ENCODE assay signal across 9 mouse cellular contexts in genomic region chr2:161704410-161704809, GRCm38 (mm10).
DNase-seq lines count a peak whose midpoint lies in the region; ATAC-seq lines count a peak whose summit lies in the region.
"Had no signal": no experiment of that assay in that cellular context is flagged by ENCODE, and none has a peak within 500 bp of the region (broad histone marks: within the 10 kb centered on the region; RNA-seq: fewer than 3 reads in every experiment).

No protein-coding gene starts in this region.

- ATAC-seq in midbrain, embryonic 14.5 days (ENCODE audit: low FRiP score, low TSS enrichment): no peak
- ATAC-seq in midbrain, embryonic 15.5 days (replicated peaks): no peak
- peak; percentile 35; the same call in 1 of the 2 replicates for ATAC-seq in heart, embryonic 15.5 days (replicated peaks; ENCODE audit: insufficient number of reproducible peaks, insufficient read depth, low FRiP score, low read depth)
- no peak for ATAC-seq in hindbrain, embryonic 13.5 days (ENCODE audit: low FRiP score)

- no peaks in the 10 kb centered on the region for H3K9me3 ChIP-seq in midbrain, embryonic 14.5 days (ENCODE audit: control insufficient read depth, low read length)
- H3K9me3 ChIP-seq in midbrain, embryonic 15.5 days: no peaks in the 10 kb centered on the region
- H3K9me3 ChIP-seq in heart, embryonic 15.5 days (replicated peaks): no peaks in the 10 kb centered on the region
- H3K9me3 ChIP-seq in hindbrain, embryonic 13.5 days: no peaks in the 10 kb centered on the region
- H3K9me3 ChIP-seq: liver, embryonic 15.5 days had no signal

- no peaks in the 10 kb centered on the region for H3K27me3 ChIP-seq in midbrain, embryonic 14.5 days (ENCODE audit: control insufficient read depth, insufficient read depth, low read length)
- no peaks in the 10 kb centered on the region for H3K27me3 ChIP-seq in midbrain, embryonic 15.5 days (replicated peaks)
- no peaks in the 10 kb centered on the region for H3K27me3 ChIP-seq in heart, embryonic 15.5 days
- no peaks in the 10 kb centered on the region for H3K27me3 ChIP-seq in hindbrain, embryonic 13.5 days
- H3K27me3 ChIP-seq: liver, embryonic 15.5 days had no signal

- no peak overlapping the region for H3K4me2 ChIP-seq in midbrain, embryonic 14.5 days (ENCODE audit: low read length)
- no peak overlapping the region for H3K4me2 ChIP-seq in midbrain, embryonic 15.5 days
- peak overlapping the region; percentile 34 for H3K4me2 ChIP-seq in heart, embryonic 15.5 days
- H3K4me2 ChIP-seq in hindbrain, embryonic 13.5 days: no peak overlapping the region
- H3K4me2 ChIP-seq: liver, embryonic 15.5 days had no signal

- H3K4me1 ChIP-seq in midbrain, embryonic 14.5 days (ENCODE audit: control insufficient read depth, insufficient read depth, low read length): peaks cover 7% of the 10 kb centered on the region; the same call in 1 of the 2 replicates
- peaks cover 11% of the 10 kb centered on the region for H3K4me1 ChIP-seq in midbrain, embryonic 15.5 days
- peaks cover 10% of the 10 kb centered on the region for H3K4me1 ChIP-seq in heart, embryonic 15.5 days (replicated peaks)
- peaks cover 14% of the 10 kb centered on the region for H3K4me1 ChIP-seq in hindbrain, embryonic 13.5 days (replicated peaks)
- H3K4me1 ChIP-seq: liver, embryonic 15.5 days had no signal

- H3K27ac ChIP-seq in midbrain, embryonic 14.5 days (replicated peaks; ENCODE audit: low read depth, low read length): no peak overlapping the region
- no peak overlapping the region for H3K27ac ChIP-seq in midbrain, embryonic 15.5 days
- 0 out of 2 replicates have a peak overlapping the region, but pooled peaks have one; percentile 11 for H3K27ac ChIP-seq in heart, embryonic 15.5 days
- no peak overlapping the region for H3K27ac ChIP-seq in hindbrain, embryonic 13.5 days
- H3K27ac ChIP-seq: liver, embryonic 15.5 days had no signal

- H3K36me3 ChIP-seq in midbrain, embryonic 14.5 days (ENCODE audit: control insufficient read depth, insufficient read depth, low read length): no peaks in the 10 kb centered on the region
- H3K36me3 ChIP-seq in midbrain, embryonic 15.5 days (replicated peaks): no peaks in the 10 kb centered on the region
- no peaks in the 10 kb centered on the region for H3K36me3 ChIP-seq in heart, embryonic 15.5 days
- H3K36me3 ChIP-seq in hindbrain, embryonic 13.5 days: no peaks in the 10 kb centered on the region
- H3K36me3 ChIP-seq: liver, embryonic 15.5 days had no signal

- WGBS in midbrain, embryonic 14.5 days: 22% methylated on average over 9 of the region's 9 CpGs
- 28% methylated on average over 9 of the region's 9 CpGs for WGBS in midbrain, embryonic 15.5 days
- 26% methylated on average over 9 of the region's 9 CpGs for WGBS in heart, embryonic 15.5 days
- WGBS in hindbrain, embryonic 13.5 days: 45% methylated on average over 9 of the region's 9 CpGs

- no peak overlapping the region for H3K4me3 ChIP-seq in midbrain, embryonic 14.5 days (replicated peaks; ENCODE audit: low read depth, low read length)
- H3K4me3 ChIP-seq in midbrain, embryonic 15.5 days: no peak overlapping the region
- no peak overlapping the region for H3K4me3 ChIP-seq in heart, embryonic 15.5 days
- no peak overlapping the region for H3K4me3 ChIP-seq in hindbrain, embryonic 13.5 days
- H3K4me3 ChIP-seq: liver, embryonic 15.5 days had no signal

- peak; percentile 40 to 46 for DNase-seq in cerebellum, postnatal 10 days
- DNase-seq in cerebellum, adult 11-12 months: no peak
- peak; percentile 42 for DNase-seq in midbrain, embryonic 14.5 days
- DNase-seq in lung, postnatal 4 days: peak; percentile 23 to 36
- DNase-seq in frontal cortex, postnatal 36 days (ENCODE audit: low spot score in 2 of 2): no peak

- H3K9ac ChIP-seq in midbrain, embryonic 14.5 days (replicated peaks; ENCODE audit: low read length): no peak overlapping the region
- H3K9ac ChIP-seq in midbrain, embryonic 15.5 days: no peak overlapping the region
- H3K9ac ChIP-seq in heart, embryonic 15.5 days: no peak overlapping the region
- no peak overlapping the region for H3K9ac ChIP-seq in hindbrain, embryonic 13.5 days
- H3K9ac ChIP-seq: liver, embryonic 15.5 days had no signal

Comparison
In these comparisons a context has a peak if more than half of its experiments do, and no peak if none do; other contexts are left out.
1. DNase-seq: peak in cerebellum, postnatal 10 days (2 of 2), midbrain, embryonic 14.5 days (single experiment) and lung, postnatal 4 days (2 of 2); none in cerebellum, adult 11-12 months (single experiment) and frontal cortex, postnatal 36 days (0 of 2).